Comparison of ENCODE assay signal across 9 mouse cellular contexts in genomic region chr3:51701950-51702349, GRCm38 (mm10). TPM values are rescaled to one million over a fixed set of nuclear protein-coding genes. Genes with fewer than 3 reads are reported as not detected.
DNase-seq lines count a peak whose midpoint lies in the region; ATAC-seq lines count a peak whose summit lies in the region.
"Had no signal": no experiment of that assay in that cellular context is flagged by ENCODE, and none has a peak within 500 bp of the region (broad histone marks: within the 10 kb centered on the region; RNA-seq: fewer than 3 reads in every experiment).

No protein-coding gene starts in this region.

- 18% methylated on average over 13 of the region's 13 CpGs for WGBS in lung, embryonic 16.5 days
- 2% methylated on average over 13 of the region's 13 CpGs for WGBS in hindbrain, embryonic 10.5 days

- H3K27ac ChIP-seq in lung, embryonic 16.5 days (ENCODE audit: low read length), result peak overlapping the region; percentile 75
- H3K27ac ChIP-seq in hindbrain, embryonic 10.5 days, result peak overlapping the region; percentile 91

- H3K4me2 ChIP-seq in lung, embryonic 16.5 days (ENCODE audit: low read depth, low read length), result peak overlapping the region; percentile 82

- no peaks in the 10 kb centered on the region; the same call in 1 of the 2 replicates for H3K36me3 ChIP-seq in lung, embryonic 16.5 days (ENCODE audit: control insufficient read depth, insufficient read depth, low read length)
- peaks cover 9% of the 10 kb centered on the region for H3K36me3 ChIP-seq in hindbrain, embryonic 10.5 days

- DNase-seq in lung, postnatal 14 days, result no peak
- DNase-seq in embryo, embryonic 11.5 days (ENCODE audit: low read depth, low spot score), result peak; percentile 42
- DNase-seq in hindbrain, embryonic 10.5 days (ENCODE audit: low spot score), result peak; percentile 75
- peak; percentile 62 for DNase-seq in mesoderm, embryonic 11.5 days (ENCODE audit: low read depth, low spot score)
- DNase-seq in thymus, postnatal 4 days, result peak; percentile 32
- no peak for DNase-seq in adrenal gland, postnatal 4 days (ENCODE audit: low spot score in 2 of 2)
- no peak for DNase-seq in spleen, postnatal 36 days (ENCODE audit: low spot score in 2 of 2)

- peak overlapping the region; percentile 45 for H3K4me3 ChIP-seq in lung, embryonic 16.5 days (ENCODE audit: low read length)
- H3K4me3 ChIP-seq in hindbrain, embryonic 10.5 days, result peak overlapping the region; percentile 46

- peaks cover 24% of the 10 kb centered on the region for H3K4me1 ChIP-seq in lung, embryonic 16.5 days (replicated peaks; ENCODE audit: control insufficient read depth, insufficient read depth, low read length)
- peaks cover 38% of the 10 kb centered on the region for H3K4me1 ChIP-seq in hindbrain, embryonic 10.5 days (replicated peaks)

- no peaks in the 10 kb centered on the region for H3K27me3 ChIP-seq in lung, embryonic 16.5 days (ENCODE audit: control insufficient read depth, insufficient read depth, low read depth, low read length)
- no peaks in the 10 kb centered on the region for H3K27me3 ChIP-seq in hindbrain, embryonic 10.5 days (ENCODE audit: insufficient read depth, poor library complexity, severe bottlenecking)

- H3K9me3 ChIP-seq in lung, embryonic 16.5 days (ENCODE audit: control insufficient read depth, low read length), result no peaks in the 10 kb centered on the region
- no peaks in the 10 kb centered on the region; the same call in 1 of the 2 replicates for H3K9me3 ChIP-seq in hindbrain, embryonic 10.5 days

- peak; percentile 34 for ATAC-seq in lung, embryonic 16.5 days (ENCODE audit: low read depth)

- peak overlapping the region; percentile 65 for H3K9ac ChIP-seq in lung, embryonic 16.5 days (ENCODE audit: low read length)

RNA-seq across cellular contexts. Expression of gene Mgst2, which starts 41.8 kb away (rescaled TPM):
- polyA plus RNA-seq in lung, embryonic 16.5 days (2015; fragmentation: Nextera tagmentation; extraction: Ambion mirVana), result 5.4 and 6.9 TPM in 2 replicates
- polyA plus RNA-seq in hindbrain, embryonic 10.5 days (2016; fragmentation: Nextera tagmentation; extraction: Ambion mirVana), result 0.42 TPM in 1 of 2 replicates, not detected in the other
- total RNA-seq in adrenal gland, postnatal 4 days (2021), result 10 to 100 TPM; 63.7 to 69.5 TPM
- total RNA-seq: liver, adult 2 months had no signal

Comparison
In these comparisons a context has a peak if more than half of its experiments do, and no peak if none do; other contexts are left out.
1. DNase-seq: peak in embryo, embryonic 11.5 days (single experiment), hindbrain, embryonic 10.5 days (single experiment), mesoderm, embryonic 11.5 days (single experiment) and thymus, postnatal 4 days (single experiment); none in lung, postnatal 14 days (single experiment), adrenal gland, postnatal 4 days (0 of 2) and spleen, postnatal 36 days (0 of 2).